Mouse (Mus musculus) neural tube, embryonic 11.5 days (tissue): ENCODE data around the gene Vamp8. TPM values are rescaled to one million over a fixed set of nuclear protein-coding genes. Genes with fewer than 3 reads are reported as not detected.
A peak's percentile ranks its signal among the peaks of the same experiment; 100 is the strongest.

ENCODE experiments used
- ATAC-seq: fragments of 200-750 bp; cut with Nextera tagmentation; 2 replicates; pipeline ENCODE4 v1.8.0; 2017; ENCODE audit warnings: moderate number of reproducible peaks, mild to moderate bottlenecking, moderate TSS enrichment, moderate library complexity; ENCODE audit not compliant: insufficient read depth, low FRiP score, low TSS enrichment
- DNase-seq: peaks from one replicate; pipeline ENCODE4 v3.0.0-alpha.2; 2015; ENCODE audit warnings: low spot score
- H3K27ac ChIP-seq: fragments of 300-500 bp; sonication (generic); 2 replicates; pipeline ENCODE4 v1.5.1; 2014; ENCODE audit warnings: low read depth, mild to moderate bottlenecking, low read length
- H3K27me3 ChIP-seq: fragments of 300-500 bp; sonication (generic); 2 replicates; pipeline ENCODE4 v1.6.1; 2014; ENCODE audit warnings: mild to moderate bottlenecking, low read length, mixed read lengths; ENCODE audit not compliant: control insufficient read depth, insufficient read depth
- H3K36me3 ChIP-seq: fragments of 300-500 bp; sonication (generic); 2 replicates; pipeline ENCODE4 v1.6.1; 2014; ENCODE audit warnings: mild to moderate bottlenecking, low read length, moderate library complexity, mixed read lengths; ENCODE audit not compliant: control insufficient read depth, insufficient read depth
- H3K4me1 ChIP-seq: fragments of 300-500 bp; sonication (generic); 2 replicates; pipeline ENCODE4 v1.6.1; 2014; ENCODE audit warnings: low read length, mixed read lengths; ENCODE audit not compliant: control insufficient read depth, insufficient read depth
- H3K4me2 ChIP-seq: fragments of 300-500 bp; sonication (generic); 2 replicates; pipeline ENCODE4 v1.6.1; 2014; ENCODE audit warnings: low read depth, mild to moderate bottlenecking, moderate library complexity
- H3K4me3 ChIP-seq: fragments of 300-500 bp; sonication (generic); 2 replicates; pipeline ENCODE4 v1.5.1; 2014; ENCODE audit warnings: low read depth, low read length
- H3K9ac ChIP-seq: fragments of 300-500 bp; sonication (generic); 2 replicates; pipeline ENCODE4 v1.6.1; 2014; ENCODE audit warnings: mild to moderate bottlenecking, low read length
- H3K9me3 ChIP-seq: fragments of 300-500 bp; sonication (generic); 2 replicates; pipeline ENCODE4 v1.6.1; 2016; ENCODE audit warnings: low read length; ENCODE audit not compliant: control insufficient read depth
- WGBS: fragments of 180-500 bp; shearing (Covaris S2); extraction: QIAGEN DNeasy Blood & Tissue Kit; methylation state at CpG from one replicate; pipeline ENCODE4 v1.1.7; 2014; 5-methylcytosine and 5-hydroxymethylcytosine counted together
- polyA plus RNA-seq: library from polyadenylated mRNA; unstranded; fragments of >200 nt; fragmentation: Nextera tagmentation; extraction: Ambion mirVana; gene quantifications from 2 replicates; pipeline ENCODE4 v1.2.1, GENCODE M21; 2014

The Vamp8 gene
- polyA plus RNA-seq, 1 experiment from 2014 or later: 38.5 TPM

- Histone ChIP-seq H3K9ac (no peak overlapping the region), H3K27me3 (no peaks in the 10 kb centered on the region), H3K9me3 (no peaks in the 10 kb centered on the region), H3K4me2 (no peak overlapping the region), H3K4me3 (no peak overlapping the region), H3K27ac (no peak overlapping the region), H3K4me1 (peaks cover 3% of the 10 kb centered on the region), H3K36me3 (0 out of 2 replicates have a peak, but pooled peaks cover 2% of the 10 kb centered on the region)
- ATAC-seq (no peak), DNase-seq (no peak)
- 51% methylated on average over 7 of the region's 7 CpGs for WGBS
Measured at GRCm38 (mm10) chr6:72364009-72364408, 26.5 kb downstream of the Vamp8 start.

- H3K9me3 ChIP-seq: no peaks in the 10 kb centered on the region
- no peaks in the 10 kb centered on the region for H3K27me3 ChIP-seq
- H3K4me3 ChIP-seq: peak overlapping the region; percentile 85
- H3K4me2 ChIP-seq: peak overlapping the region; percentile 85
- peak overlapping the region; percentile 73 for H3K9ac ChIP-seq
- ATAC-seq (peak; percentile 99), DNase-seq (peak; percentile 93)
- peaks cover 4% of the 10 kb centered on the region; the same call in 1 of the 2 replicates for H3K36me3 ChIP-seq
- peaks cover 3% of the 10 kb centered on the region for H3K4me1 ChIP-seq
- 1% methylated on average over 42 of the region's 42 CpGs for WGBS
- no peak overlapping the region; the same call in 1 of the 2 replicates for H3K27ac ChIP-seq
Measured at GRCm38 (mm10) chr6:72362132-72363028, 28.1 kb downstream of the Vamp8 start.

GRCm38 (mm10) chr6:72361121-72361551 is 29.4 kb downstream of the Vamp8 start:
- DNase-seq (no peak), ATAC-seq (no peak)
- peak overlapping the region; percentile 85; the same call in 1 of the 2 replicates for H3K4me2 ChIP-seq
- 70% methylated on average over 5 of the region's 5 CpGs for WGBS
- no peak overlapping the region for H3K27ac ChIP-seq
- H3K27me3 ChIP-seq: no peaks in the 10 kb centered on the region
- peaks cover 4% of the 10 kb centered on the region; the same call in 1 of the 2 replicates for H3K36me3 ChIP-seq
- no peaks in the 10 kb centered on the region for H3K9me3 ChIP-seq
- H3K4me1 ChIP-seq: peaks cover 3% of the 10 kb centered on the region
- peak overlapping the region; percentile 85 for H3K4me3 ChIP-seq
- peak overlapping the region; percentile 73 for H3K9ac ChIP-seq

GRCm38 (mm10) chr6:72360599-72360935 is 29.9 kb downstream of the Vamp8 start:
- WGBS: 83% methylated on average over 7 of the region's 7 CpGs
- Histone ChIP-seq H3K27me3 (no peaks in the 10 kb centered on the region), H3K36me3 (peaks cover 4% of the 10 kb centered on the region; the same call in 1 of the 2 replicates), H3K4me1 (peaks cover 3% of the 10 kb centered on the region), H3K9me3 (no peaks in the 10 kb centered on the region), H3K4me2 (no peak overlapping the region), H3K27ac (no peak overlapping the region), H3K9ac (no peak overlapping the region), H3K4me3 (no peak overlapping the region)
- DNase-seq (no peak), ATAC-seq (no peak)

- H3K4me3 ChIP-seq: no peak overlapping the region
- no peaks in the 10 kb centered on the region for H3K9me3 ChIP-seq
- ATAC-seq (no peak), DNase-seq (no peak)
- H3K9ac ChIP-seq: no peak overlapping the region
- H3K4me2 ChIP-seq: no peak overlapping the region
- WGBS: 86% methylated on average over 11 of the region's 11 CpGs
- H3K27me3 ChIP-seq: no peaks in the 10 kb centered on the region
- peaks cover 4% of the 10 kb centered on the region; the same call in 1 of the 2 replicates for H3K36me3 ChIP-seq
- H3K27ac ChIP-seq: no peak overlapping the region
- H3K4me1 ChIP-seq: peaks cover 3% of the 10 kb centered on the region
Measured at GRCm38 (mm10) chr6:72359891-72360598, 30.5 kb downstream of the Vamp8 start.

GRCm38 (mm10) chr6:72359343-72359742 is 31.2 kb downstream of the Vamp8 start:
- Histone ChIP-seq H3K27me3 (no peaks in the 10 kb centered on the region), H3K36me3 (peaks cover 4% of the 10 kb centered on the region; the same call in 1 of the 2 replicates), H3K4me3 (no peak overlapping the region), H3K9ac (no peak overlapping the region), H3K27ac (no peak overlapping the region), H3K4me1 (peaks cover 8% of the 10 kb centered on the region), H3K4me2 (no peak overlapping the region), H3K9me3 (no peaks in the 10 kb centered on the region)
- no peak for ATAC-seq
- no peak for DNase-seq
- WGBS: 75% methylated on average over 2 of the region's 2 CpGs

GRCm38 (mm10) chr6:72358086-72358764 is 32.3 kb downstream of the Vamp8 start:
- H3K9me3 ChIP-seq: no peaks in the 10 kb centered on the region
- no peak overlapping the region for H3K4me3 ChIP-seq
- H3K4me2 ChIP-seq: no peak overlapping the region
- DNase-seq: no peak
- H3K27me3 ChIP-seq: no peaks in the 10 kb centered on the region
- peaks cover 4% of the 10 kb centered on the region; the same call in 1 of the 2 replicates for H3K36me3 ChIP-seq
- no peak overlapping the region for H3K27ac ChIP-seq
- no peak for ATAC-seq
- peaks cover 8% of the 10 kb centered on the region for H3K4me1 ChIP-seq
- 92% methylated on average over 10 of the region's 10 CpGs for WGBS
- H3K9ac ChIP-seq: no peak overlapping the region
